Mouse (Mus musculus): ENCODE results near the gene Eln.

- peak; percentile 77 for TF ChIP-seq CTCF (IDR thresholded peaks at IDR 0.05; ENCODE audit: low read depth)
- TF ChIP-seq EP300 (optimal IDR thresholded peaks at IDR 0.05): no peak
Measured at GRCm38 (mm10) chr5:134668495-134668894, 78.6 kb downstream of the Eln start.
